Mouse (Mus musculus) CD8-positive naive resting alpha-beta T cell, adult 2 months (primary cell): ENCODE measurements at regions not wholly inside any gene's neighbourhood (a gene's known extent, or its start where the extent isn't known, plus 50 kb on each side); places are given as distances from the start of the nearest gene placed in this dataset.

Experiments
- DNase-seq, 2 experiments: peaks; one replicate each; pipeline ENCODE4 v3.0.0; 2022; ENCODE audit warnings: low read depth in 2 of 2, low spot score in 2 of 2

DNA sequence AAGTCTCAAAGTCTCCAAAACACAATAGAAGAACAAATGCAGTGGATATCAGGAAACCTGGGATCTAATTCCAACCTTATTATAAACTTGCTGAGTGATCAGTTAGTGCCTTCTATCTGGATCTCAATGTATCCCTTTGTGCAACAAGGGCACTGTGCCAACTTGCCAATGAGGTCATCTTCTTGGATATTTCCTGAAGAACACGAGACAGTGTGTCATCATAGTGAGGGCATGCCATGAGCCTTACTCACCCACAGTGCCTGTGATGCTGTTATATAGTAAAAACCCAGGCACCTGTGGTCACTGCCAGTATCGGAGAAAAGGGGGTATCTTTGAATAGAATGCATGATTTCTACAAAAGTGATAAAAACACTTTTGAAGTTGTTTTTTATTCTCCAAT, 60.2 kb upstream of the Cd34 start:
- DNase-seq, result no peak

DNA sequence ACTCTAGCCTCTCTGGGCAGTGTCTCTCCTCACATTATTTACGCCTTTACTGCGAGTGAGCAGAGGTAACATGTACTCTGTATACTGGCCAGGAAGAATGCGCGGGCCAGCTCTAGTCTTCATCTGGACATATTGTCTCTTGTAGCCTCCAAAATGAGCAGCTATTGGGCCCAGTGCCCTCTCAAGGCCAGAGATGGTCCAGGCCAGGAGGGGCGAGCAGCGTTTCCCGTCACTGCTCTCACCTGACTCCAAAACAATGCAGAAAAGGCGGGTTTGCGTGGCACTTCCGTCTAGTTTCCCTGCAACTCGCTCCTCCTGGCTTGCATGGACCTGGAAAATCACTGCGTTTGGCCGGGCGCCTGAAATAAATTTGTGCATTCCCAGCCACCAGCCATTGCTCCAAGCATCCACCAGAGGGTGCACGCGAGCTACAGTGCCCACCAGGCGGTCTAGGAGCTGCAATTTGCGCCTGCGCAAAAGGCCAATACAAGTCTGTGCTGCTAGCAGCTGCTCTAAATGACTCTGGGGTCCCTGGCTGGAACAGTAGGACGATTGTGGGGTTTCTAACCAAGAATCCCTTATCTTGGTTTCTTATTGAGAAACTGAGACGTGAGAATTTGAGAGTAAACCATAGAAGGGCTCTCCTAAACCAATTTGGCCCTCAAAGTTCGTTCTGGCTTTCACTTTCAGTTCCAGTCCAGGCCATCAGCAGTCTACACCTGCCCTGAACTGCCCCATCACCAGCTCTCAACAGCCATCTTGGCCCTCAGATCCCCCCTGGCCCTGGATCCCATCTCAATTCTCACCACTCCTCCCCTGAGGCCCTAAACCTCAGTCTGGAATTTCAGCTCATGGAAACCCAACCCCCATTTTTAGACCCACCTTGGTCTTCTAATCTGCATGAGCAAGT, 59.0 kb upstream of the Cd34 start:
- DNase-seq, result peak; percentile 88 to 90

DNA sequence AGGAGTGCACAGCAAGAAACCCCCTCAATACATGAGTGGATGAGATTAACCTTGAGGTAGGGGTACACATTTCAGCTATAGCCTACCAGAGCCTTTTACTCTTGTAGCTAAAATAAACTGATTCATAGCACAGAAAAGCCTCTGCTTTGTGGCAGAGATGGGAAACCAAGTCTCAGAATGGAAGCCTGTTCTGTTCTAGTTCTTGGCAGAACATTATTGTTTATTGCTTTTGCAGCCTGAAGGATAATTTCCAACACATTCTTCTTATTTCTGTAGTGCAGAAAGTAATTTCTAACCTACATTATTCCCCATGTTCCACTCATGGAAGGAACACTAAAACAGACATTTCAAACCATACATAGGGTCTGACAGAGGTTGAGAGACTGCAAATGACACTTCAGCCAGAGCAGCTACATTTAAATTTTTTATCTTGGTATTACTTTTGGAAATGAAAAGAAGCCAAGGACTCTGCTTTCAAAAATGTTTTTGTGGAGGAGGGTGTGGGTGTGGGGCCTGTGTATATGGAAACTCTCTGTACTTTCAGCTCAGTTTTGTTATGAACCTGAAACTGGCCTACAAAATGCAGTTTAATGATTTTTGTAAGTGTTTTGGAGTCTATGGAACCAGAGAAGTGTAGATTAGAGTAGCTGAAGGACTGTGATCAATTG, 56.9 kb upstream of the Cd34 start:
- no peak for DNase-seq

DNA sequence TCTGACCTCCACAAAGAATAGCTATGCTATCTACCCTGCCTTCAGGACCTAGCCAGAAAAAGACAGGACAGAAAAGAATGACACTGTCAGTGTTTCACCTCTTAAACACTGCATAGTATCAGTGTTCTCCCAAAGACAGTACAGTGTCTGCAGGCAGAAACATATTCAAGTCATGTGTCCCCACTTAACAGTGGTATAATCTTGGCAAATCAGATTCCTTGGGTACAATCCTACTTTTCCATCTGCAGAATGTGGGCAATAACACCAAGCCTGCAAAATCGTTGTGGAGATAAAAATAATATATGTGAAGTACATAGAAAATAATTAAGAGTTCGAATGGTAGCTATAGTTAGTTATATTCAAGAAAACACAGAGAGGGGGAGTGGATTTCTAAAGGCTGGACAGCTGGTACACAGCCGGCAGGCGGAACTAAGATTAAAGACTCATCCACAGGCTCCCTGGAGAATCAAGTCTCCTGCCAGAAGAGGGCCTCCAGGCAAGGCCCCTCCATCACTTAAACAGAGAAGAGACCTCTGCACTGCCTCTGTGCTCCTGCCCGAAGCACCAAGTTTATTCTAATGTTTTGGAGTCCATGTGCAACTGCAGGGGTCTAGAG, 53.4 kb upstream of the Cd34 start:
- no peak for DNase-seq

DNA sequence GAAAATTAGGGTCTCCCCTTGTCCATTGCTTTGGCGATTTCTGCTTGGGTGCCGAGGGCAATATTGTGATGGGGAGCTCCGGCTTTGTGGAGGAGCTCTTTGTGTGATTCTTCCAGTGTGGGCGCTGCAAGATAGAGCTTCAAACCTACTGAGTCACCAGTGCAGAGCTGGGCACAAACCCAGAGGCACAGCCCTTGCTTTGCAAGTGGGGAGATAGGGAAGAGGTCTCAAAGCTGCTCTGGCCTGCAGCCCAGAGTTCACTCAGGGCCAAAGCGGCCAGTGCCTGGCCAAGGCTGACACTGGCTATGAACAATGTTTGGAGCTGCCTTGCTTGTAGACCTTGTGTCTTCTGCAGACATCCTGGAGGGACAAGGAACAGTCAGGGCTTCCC, 52.9 kb upstream of the Cd34 start:
- DNase-seq, result no peak
